29 mouse cellular contexts compared by ENCODE assay signal in the genomic region with DNA sequence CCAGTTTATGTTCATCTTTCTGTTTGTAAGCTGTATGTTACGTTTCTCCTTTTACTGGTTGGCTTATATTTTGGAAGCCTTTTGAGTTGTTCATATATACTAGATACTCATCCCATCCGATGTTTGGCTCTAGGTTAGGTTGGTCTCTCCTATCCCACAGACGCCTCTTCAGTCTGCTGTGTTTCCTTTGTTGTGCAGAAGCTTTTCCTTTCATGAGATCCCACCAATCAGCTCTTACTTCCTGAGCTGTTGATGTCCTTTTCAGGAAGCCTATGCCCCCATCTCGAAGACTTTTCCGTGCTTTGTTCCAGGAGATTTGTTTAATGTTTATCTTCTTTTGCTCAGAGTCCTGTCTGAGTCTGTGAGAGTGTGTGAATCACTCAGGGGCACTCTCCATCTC. TPM values are rescaled to one million over a fixed set of nuclear protein-coding genes. Genes with fewer than 3 reads are reported as not detected.
DNase-seq lines count a peak whose midpoint lies in the region; ATAC-seq and TF ChIP-seq lines count a peak whose summit lies in the region.
"Had no signal": no experiment of that assay in that cellular context is flagged by ENCODE, and none has a peak within 500 bp of the region (broad histone marks: within the 10 kb centered on the region; RNA-seq: fewer than 3 reads in every experiment).

No protein-coding gene starts in this region.

- TF ChIP-seq POLR2A in lung, adult 2 months (IDR thresholded peaks at IDR 0.05; ENCODE audit: borderline replicate concordance, extremely low read depth, low read depth, low read length), result no peak
- no peak for TF ChIP-seq POLR2A in kidney, adult 2 months (IDR thresholded peaks at IDR 0.05; ENCODE audit: low read depth, low read length)

- 0 out of 2 replicates have a peak, but pooled peaks have one; percentile 24 for ATAC-seq in lung, embryonic 14.5 days (ENCODE audit: insufficient read depth)
- peak; percentile 49; the same call in 1 of the 2 replicates for ATAC-seq in lung, embryonic 15.5 days (ENCODE audit: borderline replicate concordance, extremely low read depth, low FRiP score, low TSS enrichment)
- ATAC-seq: forebrain, embryonic 15.5 days; Patski had no signal

- no peaks in the 10 kb centered on the region for H3K36me3 ChIP-seq in lung, embryonic 14.5 days (ENCODE audit: insufficient read depth)
- H3K36me3 ChIP-seq in lung, embryonic 15.5 days, result no peaks in the 10 kb centered on the region
- no peaks in the 10 kb centered on the region for H3K36me3 ChIP-seq in kidney, adult 2 months (ENCODE audit: control insufficient read depth, insufficient read depth, low read length)
- H3K36me3 ChIP-seq: embryonic facial prominence, embryonic 15.5 days; forebrain, embryonic 10.5 days; forebrain, embryonic 15.5 days; heart, embryonic 13.5 days; hindbrain, embryonic 12.5 days had no signal

- WGBS in lung, embryonic 14.5 days, result 41% methylated on average over 5 of the region's 5 CpGs
- 38% methylated on average over 5 of the region's 5 CpGs for WGBS in lung, adult 2 months
- 34% methylated on average over 5 of the region's 5 CpGs for WGBS in lung, embryonic 15.5 days
- 44% methylated on average over 5 of the region's 5 CpGs for WGBS in kidney, adult 2 months

- no peak overlapping the region for H3K4me3 ChIP-seq in lung, embryonic 14.5 days (ENCODE audit: low read depth, low read length)
- no peak overlapping the region for H3K4me3 ChIP-seq in lung, adult 2 months (replicated peaks; ENCODE audit: extremely low read depth, low read depth, low read length)
- no peak overlapping the region for H3K4me3 ChIP-seq in lung, embryonic 15.5 days
- H3K4me3 ChIP-seq in kidney, adult 2 months (ENCODE audit: insufficient read depth, low read depth, low read length), result no peak overlapping the region
- H3K4me3 ChIP-seq: embryonic facial prominence, embryonic 15.5 days; erythroblast, embryonic 14.5 days; forebrain, embryonic 10.5 days; forebrain, embryonic 15.5 days; heart, embryonic 13.5 days; hindbrain, embryonic 12.5 days had no signal

- no peak for TF ChIP-seq CTCF in lung, embryonic 14.5 days (IDR thresholded peaks at IDR 0.05; ENCODE audit: low read depth)
- TF ChIP-seq CTCF in lung, adult 2 months (IDR thresholded peaks at IDR 0.05; ENCODE audit: insufficient read depth, low read length), result no peak
- no peak for TF ChIP-seq CTCF in kidney, adult 2 months (conservative IDR thresholded peaks at IDR 0.05; ENCODE audit: insufficient read depth, insufficient read length, low read depth, low read length)

- peak; percentile 40 for DNase-seq in lung, embryonic 14.5 days
- no peak for DNase-seq in lung, adult 2 months
- DNase-seq in lung, postnatal 14 days, result peak; percentile 1
- no peak for DNase-seq in ovary, postnatal 36 days (ENCODE audit: low spot score)
- no peak for DNase-seq in kidney, adult 2 months
- no peak for DNase-seq in heart, postnatal 25 days (ENCODE audit: low spot score)
- DNase-seq: adrenal gland, adult 8-10 months; adrenal gland, postnatal 36 days; cerebellum, adult 11 months; cerebellum, adult 8-10 months; cerebellum, postnatal 14 days; embryo, embryonic 11 days; gastrocnemius, postnatal 36 days; heart, adult 11 months; heart, postnatal 4 days had no signal

- intact Hi-C loops in heart, postnatal 25 days (cut with DNase I), result no loop called here

- H3K27me3 ChIP-seq in lung, embryonic 14.5 days (ENCODE audit: insufficient read depth, low read length), result no peaks in the 10 kb centered on the region
- no peaks in the 10 kb centered on the region for H3K27me3 ChIP-seq in lung, embryonic 15.5 days
- H3K27me3 ChIP-seq in kidney, adult 2 months (replicated peaks; ENCODE audit: control insufficient read depth, insufficient read depth, low read length), result no peaks in the 10 kb centered on the region
- H3K27me3 ChIP-seq: embryonic facial prominence, embryonic 15.5 days; forebrain, embryonic 15.5 days; heart, embryonic 13.5 days; hindbrain, embryonic 12.5 days had no signal

- no peak overlapping the region for H3K27ac ChIP-seq in lung, embryonic 14.5 days (ENCODE audit: low read depth)
- H3K27ac ChIP-seq in lung, embryonic 15.5 days, result no peak overlapping the region
- no peak overlapping the region for H3K27ac ChIP-seq in kidney, adult 2 months (ENCODE audit: insufficient read depth, low read depth, low read length)
- H3K27ac ChIP-seq: embryonic facial prominence, embryonic 15.5 days; forebrain, embryonic 10.5 days; forebrain, embryonic 15.5 days; heart, embryonic 13.5 days; hindbrain, embryonic 12.5 days had no signal

- H3K4me1 ChIP-seq in lung, embryonic 14.5 days (ENCODE audit: insufficient read depth), result no peaks in the 10 kb centered on the region
- peaks cover 3% of the 10 kb centered on the region; the same call in 1 of the 2 replicates for H3K4me1 ChIP-seq in lung, adult 2 months (ENCODE audit: control insufficient read depth, insufficient read depth, low read length)
- H3K4me1 ChIP-seq in lung, embryonic 15.5 days, result no peaks in the 10 kb centered on the region
- H3K4me1 ChIP-seq in kidney, adult 2 months (ENCODE audit: control insufficient read depth, insufficient read depth, low read length), result no peaks in the 10 kb centered on the region
- H3K4me1 ChIP-seq: embryonic facial prominence, embryonic 15.5 days; forebrain, embryonic 10.5 days; forebrain, embryonic 15.5 days; heart, embryonic 13.5 days; hindbrain, embryonic 12.5 days had no signal

- no peak overlapping the region for H3K9ac ChIP-seq in lung, embryonic 14.5 days
- no peak overlapping the region for H3K9ac ChIP-seq in lung, embryonic 15.5 days
- H3K9ac ChIP-seq: embryonic facial prominence, embryonic 15.5 days; forebrain, embryonic 15.5 days; heart, embryonic 13.5 days; hindbrain, embryonic 12.5 days had no signal

- H3K4me2 ChIP-seq in lung, embryonic 14.5 days, result no peak overlapping the region
- no peak overlapping the region for H3K4me2 ChIP-seq in lung, embryonic 15.5 days
- H3K4me2 ChIP-seq: embryonic facial prominence, embryonic 15.5 days; forebrain, embryonic 15.5 days; heart, embryonic 13.5 days; hindbrain, embryonic 12.5 days had no signal

- no peaks in the 10 kb centered on the region for H3K9me3 ChIP-seq in lung, embryonic 14.5 days (ENCODE audit: low read depth, low read length)
- no peaks in the 10 kb centered on the region for H3K9me3 ChIP-seq in lung, embryonic 15.5 days
- H3K9me3 ChIP-seq: embryonic facial prominence, embryonic 15.5 days; forebrain, embryonic 10.5 days; forebrain, embryonic 15.5 days; heart, embryonic 13.5 days; hindbrain, embryonic 12.5 days had no signal

RNA-seq across cellular contexts. Expression of gene Gm3952, which starts 45.3 kb away (rescaled TPM):
- polyA plus RNA-seq in lung, embryonic 14.5 days (2014; fragmentation: Nextera tagmentation; extraction: Ambion mirVana), result not detected in 2 replicates
- polyA plus RNA-seq in lung, adult 2 months (2012; rRNA removed), result not detected in 2 replicates
- not detected in 2 replicates for polyA plus RNA-seq in lung, embryonic 15.5 days (2015; fragmentation: Nextera tagmentation; extraction: Ambion mirVana)
- not detected in 2 replicates for polyA plus RNA-seq in kidney, adult 2 months (2012; rRNA removed)
- total RNA-seq in heart, postnatal 25 days (2021), result not detected
- total RNA-seq: adrenal gland, adult 8-10 months; adrenal gland, postnatal 36 days; common myeloid progenitor, adult 5-6 weeks; gastrocnemius, adult 8-10 months; gastrocnemius, postnatal 36 days; heart, postnatal 4 days had no signal
- polyA plus RNA-seq: brain, embryonic 14.5 days; C2C12; embryonic facial prominence, embryonic 11.5 days; embryonic facial prominence, embryonic 15.5 days; erythroblast, embryonic 14.5 days; forebrain, embryonic 10.5 days; forebrain, embryonic 15.5 days; heart, embryonic 13.5 days; heart, postnatal 0 days; hindbrain, embryonic 12.5 days; Patski had no signal

Comparison
In these comparisons a context has a peak if more than half of its experiments do, and no peak if none do; other contexts are left out.
1. DNase-seq: peak in lung, embryonic 14.5 days (single experiment) and lung, postnatal 14 days (single experiment); none in lung, adult 2 months (single experiment), ovary, postnatal 36 days (single experiment), kidney, adult 2 months (single experiment) and heart, postnatal 25 days (single experiment).